Mouse (Mus musculus): ENCODE results near the gene Sfswap. TPM values are rescaled to one million over a fixed set of nuclear protein-coding genes. Genes with fewer than 3 reads are reported as not detected.
A peak's percentile ranks its signal among the peaks of the same experiment; 100 is the strongest.

Gene Sfswap
- total and polyA plus RNA-seq, 2 experiments from 2014 or later = 52.1 to 88.2 TPM

GRCm38 (mm10) chr5:129581015-129581414 is 80.0 kb downstream of the Sfswap start:
- H3K4me1 ChIP-seq (ENCODE audit: insufficient read depth, low read length) = peaks cover 4% of the 10 kb centered on the region; the same call in 1 of the 2 replicates
- peaks cover 4% of the 10 kb centered on the region; the same call in 1 of the 2 replicates for H3K27me3 ChIP-seq (ENCODE audit: insufficient read depth, low read length)
- DNase-seq (ENCODE audit: low spot score) = no peak
- no peaks in the 10 kb centered on the region for H3K9me3 ChIP-seq (ENCODE audit: low read length)
- no peak overlapping the region for H3K9ac ChIP-seq (replicated peaks; ENCODE audit: low read length, poor library complexity, severe bottlenecking)
- WGBS = 83% methylated on average over 7 of the region's 7 CpGs
- no peaks in the 10 kb centered on the region for H3K36me3 ChIP-seq (ENCODE audit: insufficient read depth, low read length)
- TF ChIP-seq CTCF (IDR thresholded peaks at IDR 0.05) = no peak
- no peak for ATAC-seq (ENCODE audit: low FRiP score)
- H3K4me3 ChIP-seq (ENCODE audit: low read depth, low read length) = no peak overlapping the region
- no peak overlapping the region for H3K4me2 ChIP-seq (ENCODE audit: low read depth, low read length, poor library complexity, severe bottlenecking)
- no peak overlapping the region for H3K27ac ChIP-seq (ENCODE audit: low read depth, low read length)

- Histone ChIP-seq H3K4me2 (ENCODE audit: low read depth, low read length, poor library complexity, severe bottlenecking) (peak overlapping the region; percentile 74), H3K9me3 (ENCODE audit: low read length) (no peaks in the 10 kb centered on the region), H3K27ac (ENCODE audit: low read depth, low read length) (no peak overlapping the region), H3K9ac (replicated peaks; ENCODE audit: low read length, poor library complexity, severe bottlenecking) (peak overlapping the region; percentile 70), H3K36me3 (ENCODE audit: insufficient read depth, low read length) (no peaks in the 10 kb centered on the region), H3K27me3 (ENCODE audit: insufficient read depth, low read length) (peaks cover 4% of the 10 kb centered on the region; the same call in 1 of the 2 replicates), H3K4me1 (ENCODE audit: insufficient read depth, low read length) (peaks cover 4% of the 10 kb centered on the region; the same call in 1 of the 2 replicates), H3K4me3 (ENCODE audit: low read depth, low read length) (peak overlapping the region; percentile 63)
- 4% methylated on average over 12 of the region's 12 CpGs for WGBS
- ATAC-seq (ENCODE audit: low FRiP score) (no peak), DNase-seq (ENCODE audit: low spot score) (no peak)
- no peak for TF ChIP-seq CTCF (IDR thresholded peaks at IDR 0.05)
Observed at GRCm38 (mm10) chr5:129583331-129583730, 82.3 kb downstream of the Sfswap start.

GRCm38 (mm10) chr5:129583761-129584582 is 83.0 kb downstream of the Sfswap start, which contains the start of gene Mmp17:
Gene Mmp17, plus strand, starts transcription at chr5:129584169.
- H3K27ac ChIP-seq (ENCODE audit: low read depth, low read length) = peak within 1 kb of the TSS; percentile 44
- TF ChIP-seq CTCF (IDR thresholded peaks at IDR 0.05) = peak; percentile 85
- peak within 1 kb of the TSS; percentile 63 for H3K4me3 ChIP-seq (ENCODE audit: low read depth, low read length)
- WGBS = under 1% methylated on average over 63 of the region's 80 CpGs
- peaks cover 4% of the 10 kb centered on the region; the same call in 1 of the 2 replicates for H3K4me1 ChIP-seq (ENCODE audit: insufficient read depth, low read length)
- peak within 1 kb of the TSS; percentile 74 for H3K4me2 ChIP-seq (ENCODE audit: low read depth, low read length, poor library complexity, severe bottlenecking)
- H3K27me3 ChIP-seq (ENCODE audit: insufficient read depth, low read length) = peaks cover 4% of the 10 kb centered on the region; the same call in 1 of the 2 replicates
- H3K36me3 ChIP-seq (ENCODE audit: insufficient read depth, low read length) = no peaks in the 10 kb centered on the region
- ATAC-seq (ENCODE audit: low FRiP score) (peak; percentile 88), DNase-seq (ENCODE audit: low spot score) (peak; percentile 92)
- H3K9ac ChIP-seq (replicated peaks; ENCODE audit: low read length, poor library complexity, severe bottlenecking) = peak within 1 kb of the TSS; percentile 70
- no peaks in the 10 kb centered on the region for H3K9me3 ChIP-seq (ENCODE audit: low read length)

GRCm38 (mm10) chr5:129584583-129585541 is 83.8 kb downstream of the Sfswap start:
- Histone ChIP-seq H3K4me2 (ENCODE audit: low read depth, low read length, poor library complexity, severe bottlenecking) (peak overlapping the region; percentile 74), H3K9ac (replicated peaks; ENCODE audit: low read length, poor library complexity, severe bottlenecking) (peak overlapping the region; percentile 70), H3K4me3 (ENCODE audit: low read depth, low read length) (peak overlapping the region; percentile 63), H3K27ac (ENCODE audit: low read depth, low read length) (peak overlapping the region; percentile 44; the same call in 1 of the 2 replicates), H3K36me3 (ENCODE audit: insufficient read depth, low read length) (no peaks in the 10 kb centered on the region), H3K9me3 (ENCODE audit: low read length) (no peaks in the 10 kb centered on the region), H3K27me3 (ENCODE audit: insufficient read depth, low read length) (peaks cover 4% of the 10 kb centered on the region; the same call in 1 of the 2 replicates), H3K4me1 (ENCODE audit: insufficient read depth, low read length) (peaks cover 4% of the 10 kb centered on the region; the same call in 1 of the 2 replicates)
- ATAC-seq (ENCODE audit: low FRiP score) (peak; percentile 24; the same call in 1 of the 2 replicates), DNase-seq (ENCODE audit: low spot score) (peak; percentile 41)
- TF ChIP-seq CTCF (IDR thresholded peaks at IDR 0.05) = peak; percentile 14; the same call in 1 of the 2 replicates
- under 1% methylated on average over 64 of the region's 76 CpGs for WGBS

- peaks cover 9% of the 10 kb centered on the region; the same call in 1 of the 2 replicates for H3K4me1 ChIP-seq (ENCODE audit: insufficient read depth, low read length)
- no peaks in the 10 kb centered on the region for H3K9me3 ChIP-seq (ENCODE audit: low read length)
- peak; percentile 96 for TF ChIP-seq CTCF (IDR thresholded peaks at IDR 0.05)
- H3K36me3 ChIP-seq (ENCODE audit: insufficient read depth, low read length) = no peaks in the 10 kb centered on the region
- peak overlapping the region; percentile 4; the same call in 1 of the 2 replicates for H3K27ac ChIP-seq (ENCODE audit: low read depth, low read length)
- 0% methylated on average over 17 of the region's 17 CpGs for WGBS
- DNase-seq (ENCODE audit: low spot score) = peak; percentile 88
- H3K4me2 ChIP-seq (ENCODE audit: low read depth, low read length, poor library complexity, severe bottlenecking) = peak overlapping the region; percentile 74
- peak overlapping the region; percentile 63 for H3K4me3 ChIP-seq (ENCODE audit: low read depth, low read length)
- H3K9ac ChIP-seq (replicated peaks; ENCODE audit: low read length, poor library complexity, severe bottlenecking) = peak overlapping the region; percentile 51
- no peaks in the 10 kb centered on the region for H3K27me3 ChIP-seq (ENCODE audit: insufficient read depth, low read length)
- peak; percentile 69 for ATAC-seq (ENCODE audit: low FRiP score)
Observed at GRCm38 (mm10) chr5:129586016-129586415, 85.0 kb downstream of the Sfswap start.
